Mouse (Mus musculus): ENCODE results near the gene Mia2.

- TF ChIP-seq POLR2A (IDR thresholded peaks at IDR 0.05; ENCODE audit: insufficient read depth, low read depth, low read length), result no peak
- no peak for TF ChIP-seq CTCF (IDR thresholded peaks at IDR 0.05; ENCODE audit: insufficient read depth, low read depth, low read length)
Measured at GRCm38 (mm10) chr12:59064837-59065236, 30.8 kb upstream of the Mia2 start.

Data from olfactory bulb, adult 2 months (tissue).